Mouse (Mus musculus) small intestine, adult 2 months (tissue): ENCODE data around the gene Pan3.

Source experiments
- CTCF ChIP-seq: fragments of 200-500 bp; IDR thresholded peaks from 2 replicates; pipeline ENCODE4 v1.5.1; 2012; ENCODE audit warnings: low read depth, mild to moderate bottlenecking, control low read depth, inconsistent platforms, low read length, moderate library complexity, mixed read lengths; ENCODE audit not compliant: insufficient replicate concordance, insufficient read length; ENCODE audit errors: extremely low read depth
- POLR2A ChIP-seq: fragments of 200-500 bp; IDR thresholded peaks from 2 replicates; pipeline ENCODE4 v1.6.1; 2012; ENCODE audit warnings: low read depth, mild to moderate bottlenecking, control low read depth, inconsistent platforms, low read length, moderate library complexity

GRCm38 (mm10) chr5:147476109-147476508 is 46.1 kb downstream of the Pan3 start:
- no peak for TF ChIP-seq CTCF
- no peak for TF ChIP-seq POLR2A
